In genomic region chr13:59856286-59857070, GRCm38 (mm10) we compare ENCODE assay signal across 8 mouse cellular contexts. TPM values are rescaled to one million over a fixed set of nuclear protein-coding genes. Genes with fewer than 3 reads are reported as not detected.
DNase-seq lines count a peak whose midpoint lies in the region; ATAC-seq and TF ChIP-seq lines count a peak whose summit lies in the region.

No protein-coding gene starts in this region.

- no peak overlapping the region for H3K27ac ChIP-seq in liver, embryonic 12.5 days
- no peak overlapping the region for H3K27ac ChIP-seq in MEL (ENCODE audit: control insufficient read depth, low read depth, low read length)

- 0 out of 2 replicates have a peak, but pooled peaks cover 6% of the 10 kb centered on the region for H3K4me1 ChIP-seq in liver, embryonic 12.5 days
- no peaks in the 10 kb centered on the region for H3K4me1 ChIP-seq in MEL (ENCODE audit: control insufficient read depth in 1 of 2, insufficient read depth in 2 of 2, low read length in 2 of 2)

- H3K9ac ChIP-seq in liver, embryonic 12.5 days, result no peak overlapping the region
- H3K9ac ChIP-seq in MEL (ENCODE audit: control insufficient read depth, low read depth, low read length, poor library complexity, severe bottlenecking), result no peak overlapping the region

- H3K27me3 ChIP-seq in liver, embryonic 12.5 days (replicated peaks), result peaks cover 11% of the 10 kb centered on the region
- H3K27me3 ChIP-seq in MEL (ENCODE audit: control insufficient read depth in 1 of 2, insufficient read depth in 2 of 2, low read length in 2 of 2), result no peaks in the 10 kb centered on the region; a peak in 1 of 4 replicates

- peak; percentile 76 for TF ChIP-seq RAD21 in MEL (IDR thresholded peaks at IDR 0.05; ENCODE audit: low read depth, low read length)

- DNase-seq in liver, result peak; percentile 51
- peak; percentile 54 for DNase-seq in MEL (ENCODE audit: low read depth, low spot score)
- peak; percentile 71 for DNase-seq in gastrocnemius, postnatal 10 days
- peak; percentile 81 to 82 for DNase-seq in kidney, postnatal 4 days
- peak; percentile 56 for DNase-seq in lung, postnatal 36 days
- DNase-seq in thymus, postnatal 4 days, result peak; percentile 68

- no peak for TF ChIP-seq EP300 in MEL (IDR thresholded peaks at IDR 0.05; ENCODE audit: low read depth in 1 of 2, low read length in 2 of 2)

- WGBS in liver, embryonic 12.5 days (ENCODE audit: insufficient replicate concordance), result 50% methylated on average over 20 of the region's 20 CpGs

- H3K9me3 ChIP-seq in liver, embryonic 12.5 days (replicated peaks), result no peaks in the 10 kb centered on the region
- H3K9me3 ChIP-seq in MEL (replicated peaks; ENCODE audit: insufficient read depth, low read length), result no peaks in the 10 kb centered on the region

- no peak for ATAC-seq in liver, embryonic 12.5 days
- peak; percentile 78 for ATAC-seq in common myeloid progenitor, adult 5-6 weeks (replicated peaks; ENCODE audit: low read depth, poor library complexity, severe bottlenecking)

- TF ChIP-seq POLR2A in MEL (IDR thresholded peaks at IDR 0.05; ENCODE audit: control insufficient read depth in 1 of 2, insufficient read depth in 1 of 2, low read depth in 1 of 2, low read length in 2 of 2, poor library complexity in 1 of 2), result no peak

- peak; percentile 69 to 91 (median 82) for TF ChIP-seq CTCF in MEL (IDR thresholded peaks at IDR 0.05 in 2 of 3, conservative IDR thresholded peaks at IDR 0.05 in 1 of 3; ENCODE audit: control insufficient read depth in 1 of 3, insufficient read depth in 1 of 3, low read depth in 2 of 3, low read length in 3 of 3, poor library complexity in 1 of 3, severe bottlenecking in 1 of 3)

- H3K4me2 ChIP-seq in liver, embryonic 12.5 days, result no peak overlapping the region

- H3K36me3 ChIP-seq in liver, embryonic 12.5 days, result no peaks in the 10 kb centered on the region
- no peaks in the 10 kb centered on the region for H3K36me3 ChIP-seq in MEL (ENCODE audit: control insufficient read depth in 1 of 2, insufficient read depth in 2 of 2, low read length in 2 of 2)

- no peaks in the 10 kb centered on the region for H3K79me2 ChIP-seq in MEL (ENCODE audit: control insufficient read depth, insufficient read depth, low read length, poor library complexity)

- no peak overlapping the region for H3K4me3 ChIP-seq in liver, embryonic 12.5 days
- no peak overlapping the region for H3K4me3 ChIP-seq in MEL (ENCODE audit: control insufficient read depth in 1 of 2, insufficient read depth in 1 of 2, low read depth in 2 of 2, low read length in 2 of 2)

TF ChIP-seq in MEL, 35 proteins besides CTCF, POLR2A, EP300 and RAD21:
- TF ChIP-seq MAX (IDR thresholded peaks at IDR 0.05; ENCODE audit: low read length), result no peak
- no peak for TF ChIP-seq SIN3A (IDR thresholded peaks at IDR 0.05; ENCODE audit: low read length)
- no peak for TF ChIP-seq CHD1 (IDR thresholded peaks at IDR 0.05; ENCODE audit: low read depth, low read length)
- TF ChIP-seq POLR2AphosphoS2 (IDR thresholded peaks at IDR 0.05; ENCODE audit: low read length), result no peak
- no peak for TF ChIP-seq TCF12 (IDR thresholded peaks at IDR 0.05; ENCODE audit: low read depth, low read length)
- no peak for TF ChIP-seq ETS1 (IDR thresholded peaks at IDR 0.05; ENCODE audit: low read depth, low read length)
- TF ChIP-seq NELFE (IDR thresholded peaks at IDR 0.05; ENCODE audit: low read depth, low read length), result no peak
- peak; percentile 69 for TF ChIP-seq SMC3 (IDR thresholded peaks at IDR 0.05; ENCODE audit: low read depth, low read length)
- no peak for TF ChIP-seq ELF1 (IDR thresholded peaks at IDR 0.05; ENCODE audit: low read depth, low read length)
- peak; percentile 43 for TF ChIP-seq ZC3H11A (IDR thresholded peaks at IDR 0.05; ENCODE audit: low read depth, low read length)
TF ChIP-seq in MEL: peak in this region for 2.

RNA-seq across cellular contexts. Expression of gene Tut7, which starts 33.5 kb away (rescaled TPM):
- 66.3 and 74.4 TPM in 2 replicates for polyA plus RNA-seq in liver, embryonic 12.5 days (2016; fragmentation: Nextera tagmentation; extraction: Ambion mirVana)
- total RNA-seq in MEL (2012; rRNA removed), result 38.1 and 47.7 TPM in 2 replicates
- 100 to 1,000 TPM in 1 of 2 experiments, 10 to 100 TPM in 1; 53.8 to 135 TPM for polyA plus RNA-seq in MEL (2012; ENCODE audit: insufficient read depth in 1 of 2, insufficient read length in 2 of 2, low read depth in 1 of 2, low replicate concordance in 2 of 2, missing spikeins in 1 of 2)
- 216 and 219 TPM in 2 replicates for total RNA-seq in common myeloid progenitor, adult 5-6 weeks (2017)
- 10 to 100 TPM; 46.3 to 50.3 TPM for total RNA-seq in gastrocnemius, postnatal 10 days (2021)
